ENCODE assay signal across 8 mouse cellular contexts in genomic region chr11:120239581-120239991, GRCm38 (mm10). TPM values are rescaled to one million over a fixed set of nuclear protein-coding genes. Genes with fewer than 3 reads are reported as not detected.
DNase-seq lines count a peak whose midpoint lies in the region; ATAC-seq and TF ChIP-seq lines count a peak whose summit lies in the region.

No protein-coding gene starts in this region.

- no peak for TF ChIP-seq CTCF in stomach, postnatal 0 days (IDR thresholded peaks at IDR 0.05; ENCODE audit: low read depth)

- H3K4me3 ChIP-seq in megakaryocyte, embryonic 14.5 days (replicated peaks) = peak overlapping the region; percentile 83
- peak overlapping the region; percentile 91 for H3K4me3 ChIP-seq in forebrain, embryonic 14.5 days (ENCODE audit: low read depth, low read length)
- H3K4me3 ChIP-seq in liver, embryonic 13.5 days (replicated peaks) = peak overlapping the region; percentile 1; the same call in 1 of the 2 replicates
- peak overlapping the region; percentile 6; the same call in 1 of the 2 replicates for H3K4me3 ChIP-seq in stomach, postnatal 0 days (ENCODE audit: low read depth, low read length)

- peaks cover 60% of the 10 kb centered on the region for H3K4me1 ChIP-seq in megakaryocyte, embryonic 14.5 days
- H3K4me1 ChIP-seq in forebrain, embryonic 14.5 days (ENCODE audit: control insufficient read depth, insufficient read depth, low read length) = peaks cover 51% of the 10 kb centered on the region
- peaks cover 79% of the 10 kb centered on the region for H3K4me1 ChIP-seq in liver, embryonic 13.5 days (replicated peaks)
- H3K4me1 ChIP-seq in stomach, postnatal 0 days (replicated peaks; ENCODE audit: control insufficient read depth, insufficient read depth) = peaks cover 27% of the 10 kb centered on the region

- peak; percentile 30 for DNase-seq in forebrain, embryonic 14.5 days (ENCODE audit: low spot score)
- DNase-seq in liver, embryonic 13.5 days = no peak
- DNase-seq in stomach, postnatal 0 days (ENCODE audit: low spot score) = no peak
- no peak for DNase-seq in right cerebral cortex, adult 18-20 months
- no peak for DNase-seq in spleen, postnatal 14 days (ENCODE audit: low spot score in 2 of 2)

- H3K4me2 ChIP-seq in forebrain, embryonic 14.5 days (ENCODE audit: low read length) = peak overlapping the region; percentile 99
- peak overlapping the region; percentile 47 for H3K4me2 ChIP-seq in liver, embryonic 13.5 days
- H3K4me2 ChIP-seq in stomach, postnatal 0 days (replicated peaks; ENCODE audit: low read depth) = peak overlapping the region; percentile 100

- ATAC-seq in megakaryocyte, adult 5-6 weeks (ENCODE audit: poor library complexity, severe bottlenecking) = no peak
- ATAC-seq in forebrain, embryonic 14.5 days = no peak
- ATAC-seq in liver, embryonic 13.5 days (ENCODE audit: low read depth) = no peak
- ATAC-seq in stomach, postnatal 0 days (ENCODE audit: low FRiP score, low TSS enrichment) = no peak
- ATAC-seq in erythroid progenitor cell, adult 5-6 weeks (replicated peaks; ENCODE audit: low FRiP score, poor library complexity, severe bottlenecking) = no peak

- H3K36me3 ChIP-seq in megakaryocyte, embryonic 14.5 days (replicated peaks; ENCODE audit: low read length) = peaks cover 13% of the 10 kb centered on the region
- 0 out of 2 replicates have a peak, but pooled peaks cover 4% of the 10 kb centered on the region for H3K36me3 ChIP-seq in forebrain, embryonic 14.5 days (ENCODE audit: control insufficient read depth, insufficient read depth, low read length)
- H3K36me3 ChIP-seq in liver, embryonic 13.5 days = no peaks in the 10 kb centered on the region
- no peaks in the 10 kb centered on the region for H3K36me3 ChIP-seq in stomach, postnatal 0 days (ENCODE audit: control insufficient read depth, insufficient read depth, low read length)

- H3K9me3 ChIP-seq in megakaryocyte, embryonic 14.5 days = no peaks in the 10 kb centered on the region
- no peaks in the 10 kb centered on the region for H3K9me3 ChIP-seq in forebrain, embryonic 14.5 days (replicated peaks; ENCODE audit: control insufficient read depth, low read length)
- no peaks in the 10 kb centered on the region for H3K9me3 ChIP-seq in liver, embryonic 13.5 days (replicated peaks)
- no peaks in the 10 kb centered on the region for H3K9me3 ChIP-seq in stomach, postnatal 0 days (ENCODE audit: control insufficient read depth, low read length)

- peak overlapping the region; percentile 89 for H3K27ac ChIP-seq in forebrain, embryonic 14.5 days (ENCODE audit: low read depth, low read length)
- H3K27ac ChIP-seq in liver, embryonic 13.5 days = peak overlapping the region; percentile 71
- peak overlapping the region; percentile 74 for H3K27ac ChIP-seq in stomach, postnatal 0 days (replicated peaks)

- 6% methylated on average over 11 of the region's 11 CpGs for WGBS in forebrain, embryonic 14.5 days
- 15% methylated on average over 11 of the region's 11 CpGs for WGBS in liver, embryonic 13.5 days (ENCODE audit: insufficient replicate concordance)
- 33% methylated on average over 11 of the region's 11 CpGs for WGBS in stomach, postnatal 0 days

- peak overlapping the region; percentile 100 for H3K9ac ChIP-seq in forebrain, embryonic 14.5 days (ENCODE audit: low read length)
- H3K9ac ChIP-seq in liver, embryonic 13.5 days = no peak overlapping the region
- H3K9ac ChIP-seq in stomach, postnatal 0 days (ENCODE audit: low read length) = peak overlapping the region; percentile 52

- H3K27me3 ChIP-seq in megakaryocyte, embryonic 14.5 days (replicated peaks) = peaks cover 75% of the 10 kb centered on the region
- H3K27me3 ChIP-seq in forebrain, embryonic 14.5 days (replicated peaks; ENCODE audit: control insufficient read depth, insufficient read depth, low read length) = no peaks in the 10 kb centered on the region
- peaks cover 73% of the 10 kb centered on the region for H3K27me3 ChIP-seq in liver, embryonic 13.5 days
- H3K27me3 ChIP-seq in stomach, postnatal 0 days (ENCODE audit: control insufficient read depth, insufficient read depth, low read length) = no peaks in the 10 kb centered on the region

- no peak for TF ChIP-seq EP300 in stomach, postnatal 0 days (optimal IDR thresholded peaks at IDR 0.05)

RNA-seq across cellular contexts. Expression of gene Bahcc1, which starts 6.8 kb away (rescaled TPM):
- polyA plus RNA-seq in megakaryocyte, embryonic 14.5 days (2012; ENCODE audit: insufficient read depth, low replicate concordance) = 10.2 and 26.1 TPM in 2 replicates
- 3.1 and 4.4 TPM in 2 replicates for total RNA-seq in megakaryocyte, adult 5-6 weeks (2015)
- 1.3 and 1.7 TPM in 2 replicates for total RNA-seq in megakaryocyte, adult 5-6 weeks (2017)
- polyA plus RNA-seq in forebrain, embryonic 14.5 days (2014; fragmentation: Nextera tagmentation; extraction: Ambion mirVana) = 12.6 and 14.5 TPM in 2 replicates
- 1.3 and 1.4 TPM in 2 replicates for polyA plus RNA-seq in liver, embryonic 13.5 days (2015; fragmentation: Nextera tagmentation; extraction: Ambion mirVana)
- 2.7 and 2.9 TPM in 2 replicates for polyA plus RNA-seq in stomach, postnatal 0 days (2015; fragmentation: Nextera tagmentation; extraction: Ambion mirVana)
- 2.5 and 2.9 TPM in 2 replicates for total RNA-seq in erythroid progenitor cell, adult 5-6 weeks (2015; ENCODE audit: low replicate concordance)
- 1.4 TPM in 2 replicates for total RNA-seq in erythroid progenitor cell, adult 5-6 weeks (2017; ENCODE audit: low replicate concordance)

Comparison
In these comparisons a context has a peak if more than half of its experiments do, and no peak if none do; other contexts are left out.
1. H3K4me3 ChIP-seq: peak in every context shown above with its lines; median percentile 91 in forebrain, embryonic 14.5 days; 83 in megakaryocyte, embryonic 14.5 days; 6 in stomach, postnatal 0 days; 1 in liver, embryonic 13.5 days.
2. H3K4me2 ChIP-seq: peak in every context shown above with its lines; median percentile 100 in stomach, postnatal 0 days; 99 in forebrain, embryonic 14.5 days; 47 in liver, embryonic 13.5 days.